Mouse (Mus musculus): ENCODE measurements around the gene Dntt. TPM values are rescaled to one million over a fixed set of nuclear protein-coding genes. Genes with fewer than 3 reads are reported as not detected.

The Dntt gene
- not detected for polyA plus RNA-seq (2017; shearing (Covaris generic))

DNA sequence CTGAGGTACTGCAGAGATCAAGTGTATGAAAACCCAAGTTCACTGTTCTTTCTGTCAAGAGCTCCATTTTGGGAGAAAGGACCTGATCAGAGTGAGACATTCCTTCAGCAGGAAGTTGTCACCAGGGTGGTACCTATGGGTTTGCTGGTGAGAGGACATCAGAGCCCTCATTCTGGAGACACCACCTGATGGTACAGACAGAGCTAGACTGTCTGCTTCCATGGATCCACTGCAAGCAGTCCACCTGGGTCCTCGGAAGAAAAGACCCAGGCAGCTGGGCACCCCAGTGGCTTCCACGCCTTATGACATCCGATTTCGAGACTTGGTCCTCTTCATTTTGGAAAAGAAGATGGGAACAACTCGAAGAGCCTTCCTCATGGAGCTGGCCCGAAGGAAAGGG lies at the start of gene Dntt:
Gene Dntt (plus strand): TSS at position 57 of the 400 bp plus-strand sequence.

DNA sequence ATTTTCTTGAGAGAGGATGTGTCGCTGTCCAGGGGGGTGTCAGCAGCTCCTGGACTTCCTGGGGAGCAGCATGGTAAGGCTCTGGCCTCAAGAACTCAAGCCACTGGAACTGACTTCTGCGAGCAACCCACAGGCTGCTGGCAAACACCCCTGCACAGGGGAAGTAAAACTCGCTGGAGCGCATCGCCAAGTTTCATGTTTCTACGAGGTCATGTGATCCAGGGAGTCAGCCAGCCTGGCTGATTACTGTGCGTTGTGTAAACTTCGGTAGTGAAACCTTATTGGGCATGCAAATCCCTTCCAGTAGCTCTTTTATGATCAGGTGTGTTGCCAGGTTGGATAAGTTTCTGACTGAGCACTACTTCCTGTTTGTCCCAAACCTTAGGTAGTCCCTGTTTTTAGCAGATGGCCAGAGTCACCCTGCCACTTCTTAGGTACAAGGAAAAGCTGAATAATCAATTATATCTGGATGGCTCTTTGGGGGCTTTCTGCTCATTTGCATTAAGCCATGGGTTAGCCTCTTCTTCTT lies 35.0 kb upstream of the Dntt start, which contains the start of gene Blnk:
Gene Blnk (minus strand): TSS at position 479 of the 529 bp plus-strand sequence.

DNA sequence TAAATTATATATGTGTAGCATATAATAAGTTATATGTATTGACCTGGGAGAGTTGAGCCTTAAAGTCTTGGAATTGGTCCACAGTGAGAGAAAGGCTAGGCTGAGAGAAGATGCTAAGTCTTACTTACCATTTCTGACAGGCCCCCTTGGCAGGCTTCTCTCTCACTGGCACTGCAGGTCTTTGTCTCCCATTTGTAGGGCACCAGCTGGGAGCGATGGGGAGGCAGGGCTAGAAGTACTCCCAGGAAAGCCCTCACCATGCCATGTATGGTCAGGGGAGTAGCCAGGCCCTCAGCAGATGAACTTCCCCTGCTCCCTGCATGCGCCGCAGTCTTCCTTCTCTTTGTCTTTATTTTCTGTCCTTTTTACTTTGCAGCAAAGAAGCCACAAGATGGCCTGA lies 47.8 kb downstream of the Dntt start, which contains the start of gene Opalin:
Gene Opalin (minus strand): TSS at position 208 of the 400 bp plus-strand sequence.

Other genes starting within 250 kb of the Dntt start
- 0.98 TPM for gene Ccnj, start 198.0 kb upstream of the Dntt start, polyA plus RNA-seq (2017; shearing (Covaris generic))
- gene Zfp518a, start 134.6 kb upstream of the Dntt start, polyA plus RNA-seq (2017; shearing (Covaris generic)), result 17.8 TPM
- 0.11 TPM for gene Blnk, start 34.7 kb upstream of the Dntt start, polyA plus RNA-seq (2017; shearing (Covaris generic))
- not detected for gene Opalin, start 47.8 kb downstream of the Dntt start, polyA plus RNA-seq (2017; shearing (Covaris generic))
- gene Tll2, start 177.6 kb downstream of the Dntt start, polyA plus RNA-seq (2017; shearing (Covaris generic)), result 0.13 TPM
- 254 TPM for gene Tm9sf3, start 234.7 kb downstream of the Dntt start, polyA plus RNA-seq (2017; shearing (Covaris generic))